Mouse (Mus musculus): ENCODE measurements around the gene Pepd.
A peak's percentile ranks its signal among the peaks of the same experiment; 100 is the strongest.

GRCm38 (mm10) chr7:34919809-34920208 is 7.6 kb downstream of the Pepd start:
- no peak for TF ChIP-seq POLR2A (IDR thresholded peaks at IDR 0.05; ENCODE audit: insufficient read depth, low read depth, low read length)
- peak; percentile 75 for TF ChIP-seq CTCF (IDR thresholded peaks at IDR 0.05)
- TF ChIP-seq EP300 (IDR thresholded peaks at IDR 0.05; ENCODE audit: insufficient read depth, low read depth, low read length) = no peak

Data from heart, adult 2 months (tissue).